Mouse (Mus musculus): ENCODE results near the gene Sarm1.
A peak's percentile ranks its signal among the peaks of the same experiment; 100 is the strongest.

Gene Sarm1

GRCm38 (mm10) chr11:78518931-78519330, 21.4 kb upstream of the Sarm1 start:
- TF ChIP-seq CTCF (conservative IDR thresholded peaks at IDR 0.05; ENCODE audit: low read length) (no peak), POU5F1 (IDR thresholded peaks at IDR 0.05; ENCODE audit: borderline replicate concordance, low read length) (no peak), NANOG (IDR thresholded peaks at IDR 0.05; ENCODE audit: borderline replicate concordance, low read length) (no peak)
- no peak overlapping the region for H3K4me3 ChIP-seq (replicated peaks; ENCODE audit: low read length)

DNA sequence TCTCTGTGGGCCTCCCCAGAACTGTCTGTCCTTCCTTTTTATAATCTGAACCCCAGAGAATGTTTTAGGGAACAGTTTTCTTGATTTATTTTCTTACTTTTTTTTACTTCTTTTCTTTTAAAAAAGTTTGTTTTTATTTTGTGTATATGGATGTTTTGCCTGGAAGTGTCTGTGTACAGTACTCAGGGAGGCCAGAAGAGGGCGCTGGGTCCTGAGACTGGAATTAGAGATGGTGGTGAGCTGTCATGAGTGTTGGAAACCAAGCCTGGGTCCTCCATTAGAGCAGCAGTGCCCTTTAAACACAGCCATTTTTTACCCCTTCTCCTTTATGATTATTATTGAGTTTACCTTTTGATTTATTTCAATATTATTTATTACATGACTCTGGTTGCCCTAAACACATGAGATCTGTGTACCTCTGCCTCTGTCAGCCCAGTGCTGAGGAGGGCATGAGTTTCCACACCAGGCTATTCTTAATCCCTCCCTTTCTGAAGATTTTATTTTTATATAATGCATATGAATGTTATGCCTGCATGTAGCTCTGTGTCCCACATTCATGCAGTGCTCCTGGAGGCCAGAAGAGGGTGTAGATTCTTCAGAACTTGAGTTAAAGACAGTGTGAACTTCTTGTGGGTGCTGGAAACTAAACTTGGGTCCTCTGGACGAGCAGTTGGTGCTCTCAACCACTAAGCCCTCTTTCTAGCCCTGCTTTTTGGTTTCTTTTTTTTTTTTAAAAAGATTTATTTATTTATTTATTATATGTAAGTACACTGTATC, 18.2 kb upstream of the Sarm1 start:
- Histone ChIP-seq H3K4me3 (replicated peaks; ENCODE audit: low read length) (no peak overlapping the region), H3K27me3 (ENCODE audit: insufficient read depth, low read length) (no peaks in the 10 kb centered on the region), H3K36me3 (ENCODE audit: insufficient read depth, low read length) (peaks cover 70% of the 10 kb centered on the region), H3K4me1 (replicated peaks; ENCODE audit: low read depth, low read length) (peaks cover 61% of the 10 kb centered on the region), H3K9me3 (ENCODE audit: low read length) (no peaks in the 10 kb centered on the region)
- TF ChIP-seq CTCF (conservative IDR thresholded peaks at IDR 0.05; ENCODE audit: low read length) (peak; percentile 84), NANOG (IDR thresholded peaks at IDR 0.05; ENCODE audit: borderline replicate concordance, low read length) (no peak), POU5F1 (IDR thresholded peaks at IDR 0.05; ENCODE audit: borderline replicate concordance, low read length) (no peak)

More at GRCm38 (mm10) chr11:78518931-78519330, 21.4 kb upstream of the Sarm1 start:
- H3K36me3 ChIP-seq (ENCODE audit: insufficient read depth, low read length): peaks cover 97% of the 10 kb centered on the region
- H3K4me1 ChIP-seq (replicated peaks; ENCODE audit: low read depth, low read length): peaks cover 63% of the 10 kb centered on the region
- H3K9me3 ChIP-seq (ENCODE audit: low read length): no peaks in the 10 kb centered on the region
- no peaks in the 10 kb centered on the region for H3K27me3 ChIP-seq (ENCODE audit: insufficient read depth, low read length)

DNA sequence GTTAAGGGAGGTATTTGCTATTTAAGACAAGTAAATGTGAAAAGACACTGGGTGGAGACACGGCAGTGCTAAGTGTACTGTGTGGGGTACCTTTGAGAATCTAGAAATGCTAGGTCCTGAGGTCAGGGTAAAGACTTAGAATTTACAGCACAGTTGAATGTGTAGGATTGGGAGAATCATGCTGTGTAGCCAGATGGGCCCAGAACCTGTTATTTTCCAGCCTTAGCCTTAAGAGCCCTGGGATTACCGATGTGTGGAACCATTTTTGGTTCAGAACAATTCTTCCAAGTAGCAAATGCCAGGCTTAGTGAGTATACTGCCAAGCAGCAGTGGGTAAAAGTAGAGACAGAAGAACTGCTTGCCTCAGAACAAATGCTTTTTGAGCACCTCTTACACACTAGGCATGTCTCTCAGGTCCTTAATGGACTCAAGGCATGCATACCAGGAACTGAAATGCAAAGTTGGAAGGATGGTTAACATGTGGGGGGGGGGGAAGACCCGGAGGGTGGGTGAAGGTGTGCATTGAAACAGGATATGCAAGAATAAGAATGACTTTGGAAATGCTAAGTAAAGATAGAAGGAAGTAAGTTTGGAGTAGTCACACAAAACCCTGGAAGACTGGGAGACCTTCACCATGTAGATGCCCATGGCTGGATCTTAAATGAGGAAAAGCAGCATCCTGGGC, 15.7 kb upstream of the Sarm1 start:
- peaks cover 53% of the 10 kb centered on the region for H3K4me1 ChIP-seq (replicated peaks; ENCODE audit: low read depth, low read length)

GRCm38 (mm10) chr11:78512025-78512957, 14.7 kb upstream of the Sarm1 start, which contains the start of the genes Tmem199 and Poldip2:
Tmem199 (minus strand) TSS chr11:78512172.
Poldip2 (plus strand) TSS chr11:78512193.
- no peaks in the 10 kb centered on the region for H3K27me3 ChIP-seq (ENCODE audit: insufficient read depth, low read length)
- H3K4me1 ChIP-seq (replicated peaks; ENCODE audit: low read depth, low read length): peaks cover 46% of the 10 kb centered on the region
- TF ChIP-seq CTCF (conservative IDR thresholded peaks at IDR 0.05; ENCODE audit: low read length) (no peak), POU5F1 (IDR thresholded peaks at IDR 0.05; ENCODE audit: borderline replicate concordance, low read length) (no peak), NANOG (IDR thresholded peaks at IDR 0.05; ENCODE audit: borderline replicate concordance, low read length) (no peak)
- H3K9me3 ChIP-seq (ENCODE audit: low read length): no peaks in the 10 kb centered on the region
- H3K36me3 ChIP-seq (ENCODE audit: insufficient read depth, low read length): peaks cover 71% of the 10 kb centered on the region
- H3K4me3 ChIP-seq (replicated peaks; ENCODE audit: low read length): peak within 1 kb of the TSS; percentile 95

More for the DNA sequence above, 15.7 kb upstream of the Sarm1 start:
- TF ChIP-seq NANOG (IDR thresholded peaks at IDR 0.05; ENCODE audit: borderline replicate concordance, low read length) (no peak), CTCF (conservative IDR thresholded peaks at IDR 0.05; ENCODE audit: low read length) (no peak), POU5F1 (IDR thresholded peaks at IDR 0.05; ENCODE audit: borderline replicate concordance, low read length) (no peak)
- Histone ChIP-seq H3K4me3 (replicated peaks; ENCODE audit: low read length) (peak overlapping the region; percentile 95), H3K9me3 (ENCODE audit: low read length) (no peaks in the 10 kb centered on the region), H3K36me3 (ENCODE audit: insufficient read depth, low read length) (peaks cover 70% of the 10 kb centered on the region), H3K27me3 (ENCODE audit: insufficient read depth, low read length) (no peaks in the 10 kb centered on the region)

DNA sequence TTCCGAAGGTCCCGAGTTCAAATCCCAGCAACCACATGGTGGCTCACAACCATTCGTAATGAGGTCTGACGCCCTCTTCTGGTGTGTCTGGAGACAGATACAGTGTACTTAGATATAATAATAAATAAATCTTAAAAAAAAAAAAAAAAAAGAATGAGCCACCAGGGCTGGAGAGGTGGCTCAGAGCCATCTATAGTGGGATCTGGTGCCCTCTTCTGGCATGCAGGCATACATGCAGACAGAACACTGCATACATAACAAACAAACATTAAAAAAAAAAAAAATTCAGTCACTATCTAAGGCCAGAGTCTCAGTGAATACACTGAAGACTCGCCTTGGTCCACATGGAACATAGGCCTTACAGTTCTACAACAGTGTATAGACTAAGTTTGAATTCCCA, 11.6 kb upstream of the Sarm1 start:
- no peaks in the 10 kb centered on the region for H3K27me3 ChIP-seq (ENCODE audit: insufficient read depth, low read length)
- no peak overlapping the region for H3K4me3 ChIP-seq (replicated peaks; ENCODE audit: low read length)
- H3K9me3 ChIP-seq (ENCODE audit: low read length): no peaks in the 10 kb centered on the region
- H3K36me3 ChIP-seq (ENCODE audit: insufficient read depth, low read length): peaks cover 73% of the 10 kb centered on the region
- H3K4me1 ChIP-seq (replicated peaks; ENCODE audit: low read depth, low read length): peaks cover 34% of the 10 kb centered on the region
- TF ChIP-seq CTCF (conservative IDR thresholded peaks at IDR 0.05; ENCODE audit: low read length) (peak; percentile 31; the same call in 1 of the 2 replicates), POU5F1 (IDR thresholded peaks at IDR 0.05; ENCODE audit: borderline replicate concordance, low read length) (no peak)

DNA sequence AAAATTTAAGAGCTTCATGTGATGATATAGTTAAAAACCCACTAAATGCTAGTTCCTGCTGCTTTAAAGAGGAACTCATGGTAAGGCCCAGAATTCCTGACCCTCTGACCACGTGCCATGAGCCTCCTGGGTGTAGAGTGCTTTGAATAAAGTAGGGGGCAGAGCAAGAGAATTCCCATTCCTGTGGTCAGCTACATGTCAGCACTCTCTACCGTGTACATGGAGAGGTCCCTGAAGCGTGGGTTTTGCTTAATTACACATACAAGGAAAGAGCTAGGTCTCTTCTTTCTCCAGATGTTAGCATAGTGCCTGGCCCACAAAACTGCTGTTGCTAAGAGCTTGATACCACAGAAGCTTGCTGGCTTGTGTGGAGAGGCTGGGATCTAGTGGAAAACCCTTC, 7.9 kb upstream of the Sarm1 start:
- H3K36me3 ChIP-seq (ENCODE audit: insufficient read depth, low read length): peaks cover 73% of the 10 kb centered on the region
- H3K9me3 ChIP-seq (ENCODE audit: low read length): no peaks in the 10 kb centered on the region
- TF ChIP-seq POU5F1 (IDR thresholded peaks at IDR 0.05; ENCODE audit: borderline replicate concordance, low read length): no peak
- TF ChIP-seq NANOG (IDR thresholded peaks at IDR 0.05; ENCODE audit: borderline replicate concordance, low read length): no peak
- no peak for TF ChIP-seq CTCF (conservative IDR thresholded peaks at IDR 0.05; ENCODE audit: low read length)
- H3K4me1 ChIP-seq (replicated peaks; ENCODE audit: low read depth, low read length): peaks cover 28% of the 10 kb centered on the region
- H3K4me3 ChIP-seq (replicated peaks; ENCODE audit: low read length): no peak overlapping the region
- H3K27me3 ChIP-seq (ENCODE audit: insufficient read depth, low read length): peaks cover 16% of the 10 kb centered on the region

DNA sequence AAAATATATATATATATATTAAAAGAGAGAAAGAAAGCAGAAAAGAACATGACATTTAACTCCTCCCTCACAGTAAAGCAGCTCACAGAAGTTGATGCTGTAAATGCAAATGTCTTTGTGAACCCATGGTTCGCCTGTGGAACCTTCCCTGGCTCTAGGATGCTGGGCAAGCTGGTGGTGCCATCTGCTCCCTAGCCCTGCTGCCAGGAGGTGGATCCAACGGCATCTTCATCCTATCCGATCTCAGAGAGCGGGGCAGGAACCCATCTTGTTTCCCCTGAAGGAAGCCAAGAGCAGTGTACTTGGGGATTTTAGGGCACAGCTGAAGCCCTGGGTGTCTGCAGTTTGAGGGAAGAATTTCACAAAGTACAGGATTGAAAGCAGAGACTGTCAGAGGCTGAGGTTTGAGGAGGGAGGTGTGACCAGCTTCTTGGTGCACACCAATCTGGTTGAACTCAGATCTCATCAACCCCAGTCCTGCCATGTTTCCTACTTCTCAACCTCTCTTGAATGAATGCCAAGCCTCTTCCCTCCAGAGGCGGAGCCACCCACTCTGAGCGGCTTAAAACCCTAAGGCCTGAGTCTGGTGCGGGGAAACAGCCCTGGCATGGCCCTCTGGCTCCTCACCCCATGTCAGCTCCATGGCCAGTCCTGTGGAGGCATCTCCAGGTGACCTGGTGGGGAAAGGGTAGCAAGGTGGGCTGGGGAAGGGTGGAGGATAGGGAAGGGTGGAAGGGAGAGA, 5.5 kb upstream of the Sarm1 start, which contains the start of gene Sebox:
Sebox (plus strand) TSS at position 539 of the 742 bp plus-strand sequence.
- Histone ChIP-seq H3K27me3 (ENCODE audit: insufficient read depth, low read length) (peaks cover 35% of the 10 kb centered on the region), H3K4me3 (replicated peaks; ENCODE audit: low read length) (no peak within 1 kb of the TSS), H3K9me3 (ENCODE audit: low read length) (no peaks in the 10 kb centered on the region), H3K4me1 (replicated peaks; ENCODE audit: low read depth, low read length) (peaks cover 35% of the 10 kb centered on the region), H3K36me3 (ENCODE audit: insufficient read depth, low read length) (peaks cover 49% of the 10 kb centered on the region)
- no peak for TF ChIP-seq NANOG (IDR thresholded peaks at IDR 0.05; ENCODE audit: borderline replicate concordance, low read length)
- TF ChIP-seq CTCF (conservative IDR thresholded peaks at IDR 0.05; ENCODE audit: low read length): no peak
- no peak for TF ChIP-seq POU5F1 (IDR thresholded peaks at IDR 0.05; ENCODE audit: borderline replicate concordance, low read length)
